Mouse (Mus musculus) erythroblast, adult 5-6 weeks (primary cell): ENCODE measurements around the gene Taar7b. TPM values are rescaled to one million over a fixed set of nuclear protein-coding genes. Genes with fewer than 3 reads are reported as not detected.

ENCODE experiments used
- ATAC-seq: replicated peaks from 2 replicates; pipeline ENCODE4 v1.8.0; 2016; ENCODE audit warnings: moderate number of reproducible peaks, mild to moderate bottlenecking, moderate TSS enrichment, inconsistent platforms; ENCODE audit not compliant: poor library complexity, low FRiP score, severe bottlenecking
- total RNA-seq, 2 experiments: library from RNA; stranded (forward) in 1 of 2; stranded (reverse) in 1 of 2; fragments of 150-400 nt in 1 of 2; fragments of 200-764, 138-1000 nt in 1 of 2; gene quantifications; 2 replicates each; pipeline versions ENCODE4 v1.2.3 to v1.2.4; 2015 to 2017; ENCODE audit warnings: low replicate concordance in 2 of 2

Taar7b gene
- total RNA-seq, 2 experiments from 2014 or later: not detected

- peak; percentile 87 for ATAC-seq
Observed at GRCm38 (mm10) chr10:24040120-24040869, 40.6 kb downstream of the Taar7b start.

GRCm38 (mm10) chr10:24049210-24049609 lies 49.5 kb downstream of the Taar7b start, which contains the start of gene Taar7f:
Gene Taar7f (plus strand): TSS chr10:24049510.
- ATAC-seq: no peak

Other genes with a start within 250 kb of the Taar7b start
- gene Rps12, start 212.7 kb upstream of the Taar7b start, total RNA-seq (2015; ENCODE audit: low replicate concordance): 1,063 and 1,343 TPM in 2 replicates
- gene Rps12, start 212.7 kb upstream of the Taar7b start, total RNA-seq (2017; ENCODE audit: low replicate concordance): 294 and 583 TPM in 2 replicates
- gene Slc18b1, start 203.0 kb upstream of the Taar7b start, total RNA-seq (2015; ENCODE audit: low replicate concordance): not detected in 2 replicates
- gene Slc18b1, start 203.0 kb upstream of the Taar7b start, total RNA-seq (2017; ENCODE audit: low replicate concordance): not detected in 2 replicates
- gene Vnn3, start 148.5 kb upstream of the Taar7b start, total RNA-seq (2015; ENCODE audit: low replicate concordance): not detected in 2 replicates
- gene Vnn3, start 148.5 kb upstream of the Taar7b start, total RNA-seq (2017; ENCODE audit: low replicate concordance): 4.5 TPM in 2 replicates
- gene Vnn1, start 105.3 kb upstream of the Taar7b start, total RNA-seq (2015; ENCODE audit: low replicate concordance): not detected in 2 replicates
- not detected in 2 replicates for gene Vnn1, start 105.3 kb upstream of the Taar7b start, total RNA-seq (2017; ENCODE audit: low replicate concordance)
- not detected in 2 replicates for gene Taar1, start 79.6 kb upstream of the Taar7b start, total RNA-seq (2015; ENCODE audit: low replicate concordance)
- gene Taar1, start 79.6 kb upstream of the Taar7b start, total RNA-seq (2017; ENCODE audit: low replicate concordance): not detected in 2 replicates
- gene Taar2, start 61.4 kb upstream of the Taar7b start, total RNA-seq (2015; ENCODE audit: low replicate concordance): not detected in 2 replicates
- gene Taar2, start 61.4 kb upstream of the Taar7b start, total RNA-seq (2017; ENCODE audit: low replicate concordance): not detected in 2 replicates
- gene Taar3, start 50.4 kb upstream of the Taar7b start, total RNA-seq (2015; ENCODE audit: low replicate concordance): not detected in 2 replicates
- gene Taar3, start 50.4 kb upstream of the Taar7b start, total RNA-seq (2017; ENCODE audit: low replicate concordance): not detected in 2 replicates
- not detected in 2 replicates for gene Taar4, start 39.4 kb upstream of the Taar7b start, total RNA-seq (2015; ENCODE audit: low replicate concordance)
- gene Taar4, start 39.4 kb upstream of the Taar7b start, total RNA-seq (2017; ENCODE audit: low replicate concordance): not detected in 2 replicates
- gene Taar5, start 29.2 kb upstream of the Taar7b start, total RNA-seq (2015; ENCODE audit: low replicate concordance): not detected in 2 replicates
- gene Taar5, start 29.2 kb upstream of the Taar7b start, total RNA-seq (2017; ENCODE audit: low replicate concordance): not detected in 2 replicates
- gene Taar6, start 14.3 kb upstream of the Taar7b start, total RNA-seq (2015; ENCODE audit: low replicate concordance): not detected in 2 replicates
- not detected in 2 replicates for gene Taar6, start 14.3 kb upstream of the Taar7b start, total RNA-seq (2017; ENCODE audit: low replicate concordance)
- gene Taar7a, start 6.5 kb upstream of the Taar7b start, total RNA-seq (2015; ENCODE audit: low replicate concordance): not detected in 2 replicates
- gene Taar7a, start 6.5 kb upstream of the Taar7b start, total RNA-seq (2017; ENCODE audit: low replicate concordance): not detected in 2 replicates
- gene Taar7d, start 27.3 kb downstream of the Taar7b start, total RNA-seq (2015; ENCODE audit: low replicate concordance): not detected in 2 replicates
- gene Taar7d, start 27.3 kb downstream of the Taar7b start, total RNA-seq (2017; ENCODE audit: low replicate concordance): not detected in 2 replicates
- gene Taar7e, start 37.7 kb downstream of the Taar7b start, total RNA-seq (2015; ENCODE audit: low replicate concordance): not detected in 2 replicates
- not detected in 2 replicates for gene Taar7e, start 37.7 kb downstream of the Taar7b start, total RNA-seq (2017; ENCODE audit: low replicate concordance)
- gene Taar7f, start 49.6 kb downstream of the Taar7b start, total RNA-seq (2015; ENCODE audit: low replicate concordance): not detected in 2 replicates
- not detected in 2 replicates for gene Taar7f, start 49.6 kb downstream of the Taar7b start, total RNA-seq (2017; ENCODE audit: low replicate concordance)
- gene Taar8a, start 76.6 kb downstream of the Taar7b start, total RNA-seq (2015; ENCODE audit: low replicate concordance): not detected in 2 replicates
- not detected in 2 replicates for gene Taar8a, start 76.6 kb downstream of the Taar7b start, total RNA-seq (2017; ENCODE audit: low replicate concordance)
- not detected in 2 replicates for gene Taar8b, start 92.4 kb downstream of the Taar7b start, total RNA-seq (2015; ENCODE audit: low replicate concordance)
- not detected in 2 replicates for gene Taar8b, start 92.4 kb downstream of the Taar7b start, total RNA-seq (2017; ENCODE audit: low replicate concordance)
- not detected in 2 replicates for gene Taar8c, start 102.0 kb downstream of the Taar7b start, total RNA-seq (2015; ENCODE audit: low replicate concordance)
- gene Taar8c, start 102.0 kb downstream of the Taar7b start, total RNA-seq (2017; ENCODE audit: low replicate concordance): not detected in 2 replicates
- not detected in 2 replicates for gene Taar9, start 109.6 kb downstream of the Taar7b start, total RNA-seq (2015; ENCODE audit: low replicate concordance)
- gene Taar9, start 109.6 kb downstream of the Taar7b start, total RNA-seq (2017; ENCODE audit: low replicate concordance): not detected in 2 replicates
- gene Stx7, start 149.4 kb downstream of the Taar7b start, total RNA-seq (2015; ENCODE audit: low replicate concordance): 25.1 and 25.4 TPM in 2 replicates
- 23.7 and 25.3 TPM in 2 replicates for gene Stx7, start 149.4 kb downstream of the Taar7b start, total RNA-seq (2017; ENCODE audit: low replicate concordance)
- not detected in 2 replicates for gene Moxd1, start 223.6 kb downstream of the Taar7b start, total RNA-seq (2015; ENCODE audit: low replicate concordance)
- not detected in 2 replicates for gene Moxd1, start 223.6 kb downstream of the Taar7b start, total RNA-seq (2017; ENCODE audit: low replicate concordance)